In genomic region chr15:102511285-102511833, GRCm38 (mm10) we compare ENCODE assay signal across 8 mouse cellular contexts. TPM values are rescaled to one million over a fixed set of nuclear protein-coding genes. Genes with fewer than 3 reads are reported as not detected.
A peak's percentile ranks its signal among the peaks of the same experiment; 100 is the strongest.
DNase-seq lines count a peak whose midpoint lies in the region; ATAC-seq lines count a peak whose summit lies in the region.

No protein-coding gene starts in this region.

- H3K36me3 ChIP-seq in kidney, embryonic 16.5 days (ENCODE audit: insufficient read depth, low read length): no peaks in the 10 kb centered on the region
- H3K36me3 ChIP-seq in embryonic facial prominence, embryonic 11.5 days (replicated peaks; ENCODE audit: control insufficient read depth, insufficient read depth, low read depth, low read length): no peaks in the 10 kb centered on the region
- H3K36me3 ChIP-seq in intestine, embryonic 15.5 days: no peaks in the 10 kb centered on the region
- no peaks in the 10 kb centered on the region for H3K36me3 ChIP-seq in neural tube, embryonic 12.5 days

- whole genome bisulfite sequencing in kidney, embryonic 16.5 days: 9% methylated on average over 6 of the region's 6 CpGs
- WGBS in embryonic facial prominence, embryonic 11.5 days: 6% methylated on average over 6 of the region's 6 CpGs
- 29% methylated on average over 6 of the region's 6 CpGs for WGBS in intestine, embryonic 15.5 days
- 8% methylated on average over 6 of the region's 6 CpGs for WGBS in neural tube, embryonic 12.5 days

- peak overlapping the region; percentile 82 for H3K27ac ChIP-seq in kidney, embryonic 16.5 days (ENCODE audit: low read length)
- peak overlapping the region; percentile 67; the same call in 1 of the 2 replicates for H3K27ac ChIP-seq in embryonic facial prominence, embryonic 11.5 days (replicated peaks; ENCODE audit: low read depth, low read length)
- H3K27ac ChIP-seq in intestine, embryonic 15.5 days: peak overlapping the region; percentile 66; the same call in 1 of the 2 replicates
- peak overlapping the region; percentile 75 for H3K27ac ChIP-seq in neural tube, embryonic 12.5 days

- peaks cover 52% of the 10 kb centered on the region for H3K4me1 ChIP-seq in kidney, embryonic 16.5 days (ENCODE audit: insufficient read depth, low read length)
- peaks cover 8% of the 10 kb centered on the region for H3K4me1 ChIP-seq in embryonic facial prominence, embryonic 11.5 days (ENCODE audit: control insufficient read depth, insufficient read depth, low read length)
- peaks cover 32% of the 10 kb centered on the region for H3K4me1 ChIP-seq in intestine, embryonic 15.5 days (replicated peaks)
- peaks cover 59% of the 10 kb centered on the region for H3K4me1 ChIP-seq in neural tube, embryonic 12.5 days

- H3K9ac ChIP-seq in kidney, embryonic 16.5 days (replicated peaks; ENCODE audit: low read length): peak overlapping the region; percentile 75
- H3K9ac ChIP-seq in embryonic facial prominence, embryonic 11.5 days (replicated peaks; ENCODE audit: low read length): no peak overlapping the region
- H3K9ac ChIP-seq in intestine, embryonic 15.5 days: no peak overlapping the region
- peak overlapping the region; percentile 53 for H3K9ac ChIP-seq in neural tube, embryonic 12.5 days

- no peaks in the 10 kb centered on the region for H3K27me3 ChIP-seq in kidney, embryonic 16.5 days (ENCODE audit: insufficient read depth, low read length)
- H3K27me3 ChIP-seq in embryonic facial prominence, embryonic 11.5 days (ENCODE audit: control insufficient read depth, insufficient read depth, low read length): no peaks in the 10 kb centered on the region
- H3K27me3 ChIP-seq in intestine, embryonic 15.5 days (replicated peaks): no peaks in the 10 kb centered on the region
- no peaks in the 10 kb centered on the region for H3K27me3 ChIP-seq in neural tube, embryonic 12.5 days (replicated peaks)

- peak overlapping the region; percentile 82 for H3K4me2 ChIP-seq in kidney, embryonic 16.5 days (replicated peaks; ENCODE audit: low read depth, low read length)
- peak overlapping the region; percentile 81; the same call in 1 of the 2 replicates for H3K4me2 ChIP-seq in embryonic facial prominence, embryonic 11.5 days (ENCODE audit: low read depth, low read length)
- peak overlapping the region; percentile 87 for H3K4me2 ChIP-seq in intestine, embryonic 15.5 days (replicated peaks)
- peak overlapping the region; percentile 83 for H3K4me2 ChIP-seq in neural tube, embryonic 12.5 days (replicated peaks)

- no peaks in the 10 kb centered on the region for H3K9me3 ChIP-seq in kidney, embryonic 16.5 days (ENCODE audit: low read length)
- H3K9me3 ChIP-seq in embryonic facial prominence, embryonic 11.5 days (replicated peaks; ENCODE audit: control insufficient read depth, low read length): no peaks in the 10 kb centered on the region
- H3K9me3 ChIP-seq in intestine, embryonic 15.5 days: no peaks in the 10 kb centered on the region
- H3K9me3 ChIP-seq in neural tube, embryonic 12.5 days: no peaks in the 10 kb centered on the region

- no peak for ATAC-seq in kidney, embryonic 16.5 days (ENCODE audit: low FRiP score, low TSS enrichment)
- 0 out of 2 replicates have a peak, but pooled peaks have one; percentile 5 for ATAC-seq in embryonic facial prominence, embryonic 11.5 days (replicated peaks; ENCODE audit: insufficient number of reproducible peaks, low FRiP score, low TSS enrichment, low read depth)
- ATAC-seq in intestine, embryonic 15.5 days: no peak
- ATAC-seq in neural tube, embryonic 12.5 days (ENCODE audit: low FRiP score, low read depth): peak; percentile 37
- ATAC-seq in inflammation-experienced regulatory T-cells, adult 6 months: no peak

- no peak for DNase-seq in kidney, adult 11 months
- peak; percentile 67 for DNase-seq in embryonic facial prominence, embryonic 11.5 days (ENCODE audit: low spot score)
- no peak for DNase-seq in spleen, postnatal 14 days (ENCODE audit: low spot score in 2 of 2)
- DNase-seq in adrenal gland, adult 8-10 months: no peak

- H3K4me3 ChIP-seq in kidney, embryonic 16.5 days (ENCODE audit: low read length): peak overlapping the region; percentile 75; the same call in 1 of the 2 replicates
- no peak overlapping the region for H3K4me3 ChIP-seq in embryonic facial prominence, embryonic 11.5 days (ENCODE audit: low read depth, low read length)
- H3K4me3 ChIP-seq in intestine, embryonic 15.5 days (replicated peaks): no peak overlapping the region
- H3K4me3 ChIP-seq in neural tube, embryonic 12.5 days: no peak overlapping the region

RNA-seq across cellular contexts. Expression of gene Map3k12, which starts 5.5 kb away (rescaled TPM):
- polyA plus RNA-seq in kidney, embryonic 16.5 days (2015; fragmentation: Nextera tagmentation; extraction: Ambion mirVana): 17.2 and 19.5 TPM in 2 replicates
- polyA plus RNA-seq in embryonic facial prominence, embryonic 11.5 days (2014; fragmentation: Nextera tagmentation; extraction: Ambion mirVana): 13.4 and 15.4 TPM in 2 replicates
- 10.8 and 11.0 TPM in 2 replicates for polyA plus RNA-seq in intestine, embryonic 15.5 days (2015; fragmentation: Nextera tagmentation; extraction: Ambion mirVana)
- 48.8 and 51.9 TPM in 2 replicates for polyA plus RNA-seq in neural tube, embryonic 12.5 days (2016; fragmentation: Nextera tagmentation; extraction: Ambion mirVana)
- 1 to 10 TPM; 6.6 to 10.0 (median 7.5) TPM for polyA plus RNA-seq in inflammation-experienced regulatory T-cells, adult 6 months (2017; shearing (Covaris generic))
- total RNA-seq in adrenal gland, adult 8-10 months (2022): 10 to 100 TPM in 3 of 4 experiments, 1 to 10 TPM in 1; 9.5 to 27.1 (median 18.0) TPM

RNA-seq across cellular contexts. Expression of gene Tarbp2, which starts 6.6 kb away (rescaled TPM):
- polyA plus RNA-seq in kidney, embryonic 16.5 days (2015; fragmentation: Nextera tagmentation; extraction: Ambion mirVana): 95.6 and 99.3 TPM in 2 replicates
- 92.0 and 92.7 TPM in 2 replicates for polyA plus RNA-seq in embryonic facial prominence, embryonic 11.5 days (2014; fragmentation: Nextera tagmentation; extraction: Ambion mirVana)
- polyA plus RNA-seq in intestine, embryonic 15.5 days (2015; fragmentation: Nextera tagmentation; extraction: Ambion mirVana): 94.1 and 101 TPM in 2 replicates
- 97.9 and 105 TPM in 2 replicates for polyA plus RNA-seq in neural tube, embryonic 12.5 days (2016; fragmentation: Nextera tagmentation; extraction: Ambion mirVana)
- polyA plus RNA-seq in inflammation-experienced regulatory T-cells, adult 6 months (2017; shearing (Covaris generic)): 10 to 100 TPM; 22.8 to 34.5 (median 27.5) TPM
- total RNA-seq in adrenal gland, adult 8-10 months (2022): 10 to 100 TPM; 31.9 to 50.7 (median 41.9) TPM

RNA-seq across cellular contexts. Expression of gene Gm10337, which starts 7.8 kb away (rescaled TPM):
- 6.7 TPM in 1 of 2 replicates, not detected in the other for polyA plus RNA-seq in kidney, embryonic 16.5 days (2015; fragmentation: Nextera tagmentation; extraction: Ambion mirVana)
- 3.4 TPM in 1 of 2 replicates, not detected in the other for polyA plus RNA-seq in embryonic facial prominence, embryonic 11.5 days (2014; fragmentation: Nextera tagmentation; extraction: Ambion mirVana)
- polyA plus RNA-seq in intestine, embryonic 15.5 days (2015; fragmentation: Nextera tagmentation; extraction: Ambion mirVana): 5.4 TPM in 1 of 2 replicates, not detected in the other
- not detected in 2 replicates for polyA plus RNA-seq in neural tube, embryonic 12.5 days (2016; fragmentation: Nextera tagmentation; extraction: Ambion mirVana)
- not detected for polyA plus RNA-seq in inflammation-experienced regulatory T-cells, adult 6 months (2017; shearing (Covaris generic))
- 1 to 10 TPM in 3 of 4 experiments, not detected in 1; 3.5 to 9.2 (median 8.3) TPM for total RNA-seq in adrenal gland, adult 8-10 months (2022)

RNA-seq across cellular contexts. Expression of gene Npff, which starts 13.4 kb away (rescaled TPM):
- 2.0 and 2.9 TPM in 2 replicates for polyA plus RNA-seq in kidney, embryonic 16.5 days (2015; fragmentation: Nextera tagmentation; extraction: Ambion mirVana)
- polyA plus RNA-seq in embryonic facial prominence, embryonic 11.5 days (2014; fragmentation: Nextera tagmentation; extraction: Ambion mirVana): 0.52 and 0.66 TPM in 2 replicates
- 1.3 and 1.6 TPM in 2 replicates for polyA plus RNA-seq in intestine, embryonic 15.5 days (2015; fragmentation: Nextera tagmentation; extraction: Ambion mirVana)
- polyA plus RNA-seq in neural tube, embryonic 12.5 days (2016; fragmentation: Nextera tagmentation; extraction: Ambion mirVana): 4.8 and 5.4 TPM in 2 replicates
- polyA plus RNA-seq in inflammation-experienced regulatory T-cells, adult 6 months (2017; shearing (Covaris generic)): 1 to 10 TPM; 1.1 to 6.1 (median 3.2) TPM
- 10 to 100 TPM in 1 of 4 experiments, 1 to 10 TPM in 3; 1.0 to 13.3 (median 5.6) TPM for total RNA-seq in adrenal gland, adult 8-10 months (2022)

RNA-seq across cellular contexts. Expression of gene Pcbp2, which starts 41.0 kb away (rescaled TPM):
- polyA plus RNA-seq in kidney, embryonic 16.5 days (2015; fragmentation: Nextera tagmentation; extraction: Ambion mirVana): 209 and 212 TPM in 2 replicates
- 288 and 290 TPM in 2 replicates for polyA plus RNA-seq in embryonic facial prominence, embryonic 11.5 days (2014; fragmentation: Nextera tagmentation; extraction: Ambion mirVana)
- 178 and 182 TPM in 2 replicates for polyA plus RNA-seq in intestine, embryonic 15.5 days (2015; fragmentation: Nextera tagmentation; extraction: Ambion mirVana)
- 144 and 152 TPM in 2 replicates for polyA plus RNA-seq in neural tube, embryonic 12.5 days (2016; fragmentation: Nextera tagmentation; extraction: Ambion mirVana)
- polyA plus RNA-seq in inflammation-experienced regulatory T-cells, adult 6 months (2017; shearing (Covaris generic)): 100 to 1,000 TPM; 156 to 225 (median 201) TPM
- total RNA-seq in adrenal gland, adult 8-10 months (2022): 100 to 1,000 TPM; 594 to 678 (median 630) TPM

Comparison
In these comparisons a context has a peak if more than half of its experiments do, and no peak if none do; other contexts are left out.
1. ATAC-seq: peak in embryonic facial prominence, embryonic 11.5 days (single experiment) and neural tube, embryonic 12.5 days (single experiment); none in kidney, embryonic 16.5 days (single experiment), intestine, embryonic 15.5 days (single experiment) and inflammation-experienced regulatory T-cells, adult 6 months (single experiment).
2. H3K9ac ChIP-seq: peak in kidney, embryonic 16.5 days (single experiment) and neural tube, embryonic 12.5 days (single experiment); none in embryonic facial prominence, embryonic 11.5 days (single experiment) and intestine, embryonic 15.5 days (single experiment).
3. Peak in every context shown above with its lines, with median percentiles within 50 percentile points of each other: H3K27ac ChIP-seq and H3K4me2 ChIP-seq.